Mouse (Mus musculus): Measurements from ENCODE around the gene Clptm1.
A peak's percentile ranks its signal among the peaks of the same experiment; 100 is the strongest.

Gene Clptm1

DNA sequence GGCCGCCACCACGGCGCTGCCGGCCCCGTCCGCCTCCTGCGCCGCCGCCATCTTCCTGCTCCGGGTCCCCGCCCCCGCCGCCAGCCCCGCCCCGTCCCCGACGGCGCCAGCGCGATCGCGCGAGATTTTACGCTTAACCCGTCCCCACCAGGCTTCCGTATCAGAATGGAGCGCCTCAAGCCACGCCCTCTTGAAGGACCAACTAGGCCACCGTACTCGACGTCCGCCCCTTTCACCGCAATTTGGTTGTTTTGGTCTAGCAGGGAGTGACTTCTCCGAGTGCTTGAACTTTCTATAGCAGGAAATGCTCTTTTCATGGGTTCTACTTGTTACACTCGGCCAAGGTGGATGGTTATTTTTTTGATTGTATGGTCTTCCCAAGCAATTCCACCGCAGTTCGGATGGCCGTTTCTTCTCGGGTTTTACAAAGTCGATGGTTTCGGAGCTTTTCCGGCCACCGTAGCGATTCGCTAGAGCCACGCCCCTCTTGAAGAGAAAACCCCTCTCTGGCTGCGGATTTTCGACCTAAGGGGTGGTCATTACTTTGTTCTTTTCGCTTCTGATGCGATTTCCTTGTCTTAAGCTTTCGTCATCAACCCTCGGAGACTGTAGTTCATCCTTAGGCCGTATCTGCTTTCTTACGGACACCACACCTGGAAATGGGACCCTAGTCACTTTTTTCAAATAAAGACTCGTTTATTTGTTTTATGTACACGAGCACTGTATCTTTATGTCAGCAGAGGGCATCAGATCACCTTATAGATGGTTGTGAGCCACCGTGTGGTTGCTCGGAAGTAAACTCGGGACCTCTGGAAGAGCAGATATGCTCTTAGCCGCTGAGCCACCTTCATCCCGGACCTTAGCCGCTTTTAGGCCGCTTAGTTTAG, at the start of gene Clptm1:
Gene Clptm1 (minus strand): TSS at position 79 of the 887 bp plus-strand sequence.
- DNase-seq: peak; percentile 98

GRCm38 (mm10) chr7:19713598-19713997, 48.8 kb upstream of the Clptm1 start:
- no peak for DNase-seq

GRCm38 (mm10) chr7:19713196-19713595, 48.4 kb upstream of the Clptm1 start:
- DNase-seq: no peak

DNA sequence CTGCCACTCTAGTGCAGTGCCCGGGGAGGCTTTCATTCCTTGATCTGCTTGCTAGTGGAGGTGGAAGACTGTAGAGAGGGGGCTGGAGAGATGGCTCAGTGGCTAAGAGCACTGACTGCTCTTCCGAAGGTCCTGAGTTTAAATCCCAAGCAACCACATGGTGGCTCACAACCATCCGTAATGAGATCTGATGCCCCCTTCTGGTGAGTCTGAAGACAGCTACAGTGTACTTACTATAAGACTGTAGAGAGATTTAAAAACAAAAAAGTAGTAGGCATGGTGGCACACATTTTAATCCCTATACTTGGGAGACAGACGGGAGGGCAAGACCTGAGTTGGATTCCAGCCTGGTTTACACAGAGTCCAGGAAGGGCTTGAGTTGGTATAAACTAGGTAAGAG, 47.6 kb upstream of the Clptm1 start:
- no peak for DNase-seq

GRCm38 (mm10) chr7:19710650-19711049, 45.8 kb upstream of the Clptm1 start:
- DNase-seq: no peak

DNA sequence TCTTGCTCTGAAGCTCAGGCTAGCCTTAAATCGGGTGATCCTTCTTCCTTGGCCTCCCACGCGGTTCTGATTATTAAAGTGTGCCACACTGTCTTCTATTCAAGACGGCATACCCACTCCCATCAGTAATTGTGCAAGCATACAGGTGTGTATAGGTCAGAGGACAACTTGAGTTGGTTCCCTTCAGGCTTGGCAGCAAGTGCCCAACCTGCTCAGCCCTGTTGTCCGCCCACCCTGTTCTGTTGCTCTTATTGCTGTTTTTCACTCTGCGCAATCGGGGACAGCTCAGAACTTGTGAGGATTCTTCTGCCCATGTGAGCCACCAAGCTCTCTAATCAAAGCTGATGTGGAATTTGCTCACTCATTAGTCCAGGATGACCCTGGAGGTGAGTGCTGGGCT, 40.4 kb upstream of the Clptm1 start:
- no peak for DNase-seq

- no peak for DNase-seq
These were observed 39.6 kb upstream of the Clptm1 start for GRCm38 (mm10) chr7:19704475-19704874.

GRCm38 (mm10) chr7:19702859-19703555, 38.2 kb upstream of the Clptm1 start:
- DNase-seq: no peak

GRCm38 (mm10) chr7:19701069-19701761, 36.4 kb upstream of the Clptm1 start:
- DNase-seq: peak; percentile 90

DNA sequence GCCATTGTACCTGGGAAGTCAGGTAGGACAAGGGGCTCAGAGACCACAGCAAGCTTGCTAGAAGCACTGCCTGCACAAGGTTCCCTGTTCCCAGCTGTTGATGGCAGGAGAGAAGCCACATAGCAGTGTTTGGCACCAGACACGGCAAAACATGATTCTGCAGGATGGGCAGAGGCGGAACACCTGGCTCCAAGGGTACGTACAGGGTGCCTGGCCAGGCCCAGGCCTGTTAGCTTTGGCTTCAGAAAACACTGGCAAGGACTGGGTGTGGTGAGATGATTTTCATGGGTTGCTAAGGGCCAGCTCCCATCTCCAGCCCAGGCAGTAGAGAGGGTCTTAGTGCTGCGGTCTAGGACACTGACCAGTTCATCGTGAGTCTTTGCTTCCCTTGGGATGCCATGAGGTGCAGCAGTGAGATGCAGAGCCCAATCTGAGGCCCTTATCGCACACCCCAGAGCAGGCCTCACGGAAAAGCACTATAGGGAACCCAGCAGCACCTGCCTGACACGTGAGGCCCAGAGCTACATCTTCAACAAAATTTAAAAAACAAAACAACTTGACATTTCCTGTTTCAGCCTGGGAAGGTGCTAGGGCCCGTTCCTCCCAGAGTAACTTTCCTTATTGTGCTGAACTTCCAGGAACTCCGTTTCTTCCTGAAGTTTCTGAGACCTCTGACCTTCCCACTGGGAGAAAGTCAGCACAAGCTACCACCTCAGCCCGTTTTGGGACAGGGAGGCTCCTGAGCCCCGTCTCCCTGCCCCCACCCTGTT, 35.7 kb upstream of the Clptm1 start:
- no peak for DNase-seq

DNA sequence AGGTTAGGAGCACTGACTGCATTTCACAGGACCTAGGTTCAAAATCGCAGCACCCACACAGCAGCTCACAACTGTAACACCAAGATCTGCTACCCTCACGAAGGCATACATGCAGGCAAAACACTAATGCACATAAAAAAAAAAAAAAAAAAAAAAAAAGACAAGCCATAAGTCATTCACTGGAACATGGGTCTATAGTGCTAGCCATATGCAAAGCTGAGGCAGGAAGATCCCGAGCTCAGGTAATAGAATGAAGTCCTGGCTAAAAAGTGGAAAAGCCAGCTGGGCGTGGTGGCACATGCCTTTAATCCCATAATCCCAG, 35.0 kb upstream of the Clptm1 start:
- no peak for DNase-seq

- peak; percentile 63 for DNase-seq
These were observed 34.3 kb upstream of the Clptm1 start, which contains the start of gene Apoe for GRCm38 (mm10) chr7:19698907-19699826. Gene Apoe (minus strand): TSS chr7:19699188.

DNA sequence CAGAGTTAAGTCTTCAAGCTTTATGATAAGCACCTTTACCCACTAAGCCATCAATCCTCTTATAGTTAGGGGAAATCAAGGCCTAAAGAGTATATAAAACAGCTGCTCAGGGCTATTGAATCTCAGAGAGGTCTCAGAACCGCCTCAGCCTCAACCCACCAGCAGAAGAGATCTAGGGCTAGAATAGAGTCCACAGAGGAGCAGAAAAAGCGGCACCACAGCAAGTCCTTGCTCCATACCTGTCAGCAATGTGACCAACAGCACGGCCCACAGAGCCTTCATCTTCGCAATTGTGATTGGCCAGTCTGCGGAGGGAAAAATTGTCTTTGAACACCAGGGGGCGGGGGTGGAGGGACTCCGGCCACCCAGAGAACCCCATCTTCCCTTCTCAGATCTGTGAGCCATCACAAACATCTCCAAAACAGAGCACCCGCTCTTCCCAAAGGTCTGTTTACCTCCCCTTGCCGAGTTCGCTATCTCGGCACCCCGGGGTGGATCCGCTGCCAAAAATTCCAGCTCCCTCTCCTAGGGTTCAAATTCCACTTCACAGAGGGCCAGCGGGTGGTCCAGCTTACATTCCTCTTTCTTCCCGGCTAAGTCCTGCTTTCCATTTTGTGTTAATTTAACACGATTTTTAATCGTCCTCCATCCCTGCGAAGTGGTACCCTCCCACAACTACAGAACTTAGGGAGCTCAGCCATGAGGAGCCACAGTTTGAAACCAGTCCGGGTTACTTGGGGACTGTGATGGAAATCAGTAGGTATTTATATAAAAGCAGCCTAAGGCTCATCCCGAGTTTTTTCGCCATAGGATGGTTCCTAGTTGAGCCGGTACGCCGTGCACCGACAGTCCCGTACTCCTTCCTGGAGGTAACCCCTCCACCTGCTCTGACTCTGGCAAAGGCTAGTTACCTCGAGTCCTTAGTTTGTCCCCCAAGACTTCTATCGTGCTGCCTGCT, 33.4 kb upstream of the Clptm1 start:
- DNase-seq: no peak

DNA sequence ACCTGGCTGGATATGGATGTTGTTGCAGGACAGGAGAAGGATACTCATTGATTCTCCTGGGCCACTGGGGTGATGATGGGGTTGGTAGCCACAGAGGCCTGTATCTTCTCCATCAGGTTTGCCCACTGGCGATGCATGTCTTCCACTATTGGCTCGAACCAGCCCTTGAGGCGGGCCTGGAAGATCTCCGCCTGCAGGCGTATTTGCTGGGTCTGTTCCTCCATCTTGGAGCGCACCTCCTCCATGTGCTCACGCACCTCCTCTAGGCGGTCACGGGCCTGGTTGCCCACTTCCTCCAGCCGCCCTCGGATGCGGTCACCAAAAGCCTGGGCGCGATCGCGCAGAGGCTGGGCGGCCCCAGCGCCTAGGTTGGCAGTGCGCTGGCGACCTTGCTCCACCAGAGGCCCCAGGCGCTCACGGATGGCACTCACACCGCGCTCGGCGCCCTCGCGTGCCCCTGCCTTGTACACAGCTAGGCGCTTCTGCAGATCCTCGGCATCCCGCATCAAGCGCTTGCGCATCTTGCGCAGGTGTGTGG, 31.6 kb upstream of the Clptm1 start:
- no peak for DNase-seq

GRCm38 (mm10) chr7:19695881-19696280, 31.0 kb upstream of the Clptm1 start:
- no peak for DNase-seq

DNA sequence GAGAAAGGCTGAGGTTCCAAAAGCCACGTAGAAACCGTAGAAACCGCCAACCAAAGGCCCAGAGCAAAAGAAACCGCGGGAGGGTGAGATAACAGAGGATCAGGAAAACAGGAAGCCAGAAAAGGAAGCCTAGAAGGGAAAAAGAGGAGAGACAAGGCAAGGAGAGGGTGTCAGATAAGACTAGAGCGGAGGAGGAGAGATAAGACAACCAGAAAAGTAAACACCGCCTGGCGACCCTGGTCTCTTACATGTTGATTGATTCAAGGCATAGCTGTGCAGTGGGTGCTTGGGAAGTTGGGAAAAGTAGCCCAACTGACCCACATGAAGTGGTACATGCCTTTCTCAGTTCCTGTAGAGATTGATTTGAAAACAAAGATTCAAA, 30.4 kb upstream of the Clptm1 start:
- no peak for DNase-seq

GRCm38 (mm10) chr7:19694336-19695212, 29.7 kb upstream of the Clptm1 start:
- no peak for DNase-seq

GRCm38 (mm10) chr7:19693421-19693820, 28.6 kb upstream of the Clptm1 start:
- DNase-seq: peak; percentile 75
